Mouse (Mus musculus) stomach, postnatal 0 days (tissue): ENCODE measurements around the gene Acoxl. TPM values are rescaled to one million over a fixed set of nuclear protein-coding genes. Genes with fewer than 3 reads are reported as not detected.

Experiments
- ATAC-seq: fragments of 200-750 bp; cut with Nextera tagmentation; 2 replicates; pipeline ENCODE4 v1.8.0; 2017; ENCODE audit not compliant: low FRiP score, low TSS enrichment
- DNase-seq: peaks from one replicate; pipeline ENCODE4 v3.0.0-alpha.2; 2016; ENCODE audit warnings: low spot score
- H3K27ac ChIP-seq: fragments of 300-500 bp; sonication (generic); replicated peaks from 2 replicates; pipeline ENCODE4 v1.5.1; 2014; ENCODE audit warnings: mild to moderate bottlenecking, control low read depth
- H3K27me3 ChIP-seq: fragments of 300-500 bp; sonication (generic); 2 replicates; pipeline ENCODE4 v1.6.1; 2014; ENCODE audit warnings: low read length; ENCODE audit not compliant: control insufficient read depth, insufficient read depth
- H3K36me3 ChIP-seq: fragments of 300-500 bp; sonication (generic); 2 replicates; pipeline ENCODE4 v1.6.1; 2014; ENCODE audit warnings: low read length, mixed read lengths; ENCODE audit not compliant: control insufficient read depth, insufficient read depth
- H3K4me1 ChIP-seq: fragments of 300-500 bp; sonication (generic); replicated peaks from 2 replicates; pipeline ENCODE4 v1.6.1; 2014; ENCODE audit warnings: antibody characterized with exemption; ENCODE audit not compliant: control insufficient read depth, insufficient read depth
- H3K4me2 ChIP-seq: fragments of 300-500 bp; sonication (generic); replicated peaks from 2 replicates; pipeline ENCODE4 v1.6.1; 2014; ENCODE audit warnings: low read depth, mild to moderate bottlenecking, control low read depth, moderate library complexity
- H3K4me3 ChIP-seq: fragments of 300-500 bp; sonication (generic); 2 replicates; pipeline ENCODE4 v1.5.1; 2014; ENCODE audit warnings: low read depth, low read length, control low read depth
- H3K9ac ChIP-seq: fragments of 300-500 bp; sonication (generic); 2 replicates; pipeline ENCODE4 v1.6.1; 2014; ENCODE audit warnings: mild to moderate bottlenecking, low read length, control low read depth, mixed read lengths
- H3K9me3 ChIP-seq: fragments of 300-500 bp; sonication (generic); 2 replicates; pipeline ENCODE4 v1.6.1; 2016; ENCODE audit warnings: low read length; ENCODE audit not compliant: control insufficient read depth
- CTCF ChIP-seq: IDR thresholded peaks from 2 replicates; pipeline ENCODE4 v1.5.1; 2016; ENCODE audit warnings: antibody characterized with exemption, low read depth, mild to moderate bottlenecking, moderate library complexity
- EP300 ChIP-seq: optimal IDR thresholded peaks from 2 replicates; pipeline ENCODE3; 2016; ENCODE audit warnings: antibody characterized with exemption
- WGBS: fragments of 180-500 bp; shearing (Covaris S2); extraction: QIAGEN DNeasy Blood & Tissue Kit; methylation state at CpG from one replicate; pipeline ENCODE4 v1.1.7; 2014; 5-methylcytosine and 5-hydroxymethylcytosine counted together
- polyA plus RNA-seq: library from polyadenylated mRNA; unstranded; fragments of >200 nt; fragmentation: Nextera tagmentation; extraction: Ambion mirVana; gene quantifications from 2 replicates; pipeline ENCODE4 v1.2.1, GENCODE M21; 2015

The Acoxl gene
- polyA plus RNA-seq, 1 experiment from 2014 or later: 0.17 TPM

DNA sequence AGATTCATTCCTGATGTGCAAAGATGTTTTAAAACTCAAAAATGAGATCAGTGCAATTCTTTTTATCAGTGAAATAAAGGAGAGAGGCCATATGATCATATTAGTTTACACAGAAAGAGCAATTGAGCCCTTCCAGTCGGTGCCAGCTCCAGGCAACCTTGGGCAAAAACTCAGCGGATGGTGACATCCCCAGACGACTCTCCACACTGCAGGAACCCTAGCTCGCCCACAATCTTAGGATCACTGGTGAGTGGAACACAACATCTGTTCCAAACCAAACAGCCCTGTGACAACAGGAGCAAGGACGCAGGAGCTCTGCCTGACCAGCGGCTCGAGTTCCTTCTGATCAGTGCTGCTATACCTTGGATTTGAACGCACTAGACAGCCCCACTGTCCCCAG is 176.9 kb downstream of the Acoxl start:
- WGBS: 76% methylated on average over 8 of the region's 8 CpGs
- no peak overlapping the region for H3K27ac ChIP-seq
- H3K4me1 ChIP-seq: no peaks in the 10 kb centered on the region
- H3K9me3 ChIP-seq: no peaks in the 10 kb centered on the region
- no peaks in the 10 kb centered on the region for H3K36me3 ChIP-seq
- DNase-seq (no peak), ATAC-seq (no peak)
- no peak overlapping the region for H3K4me2 ChIP-seq
- H3K4me3 ChIP-seq: no peak overlapping the region
- H3K9ac ChIP-seq: no peak overlapping the region
- no peaks in the 10 kb centered on the region for H3K27me3 ChIP-seq
- TF ChIP-seq EP300 (no peak), CTCF (no peak)

- H3K4me2 ChIP-seq: no peak overlapping the region
- ATAC-seq: no peak
Measured at GRCm38 (mm10) chr2:128020039-128020907, 181.6 kb downstream of the Acoxl start.

GRCm38 (mm10) chr2:128020908-128021193 is 182.2 kb downstream of the Acoxl start:
- Histone ChIP-seq H3K9me3 (no peaks in the 10 kb centered on the region), H3K4me2 (no peak overlapping the region), H3K27me3 (no peaks in the 10 kb centered on the region), H3K27ac (no peak overlapping the region), H3K36me3 (no peaks in the 10 kb centered on the region), H3K9ac (no peak overlapping the region), H3K4me3 (no peak overlapping the region), H3K4me1 (no peaks in the 10 kb centered on the region)
- ATAC-seq (no peak), DNase-seq (no peak)
- TF ChIP-seq EP300 (no peak), CTCF (no peak)

More at GRCm38 (mm10) chr2:128020039-128020907, 181.6 kb downstream of the Acoxl start:
- no peaks in the 10 kb centered on the region for H3K9me3 ChIP-seq
- WGBS: 43% methylated on average over 7 of the region's 7 CpGs
- no peak for DNase-seq
- H3K27ac ChIP-seq: no peak overlapping the region
- H3K36me3 ChIP-seq: no peaks in the 10 kb centered on the region
- no peak overlapping the region for H3K4me3 ChIP-seq
- no peaks in the 10 kb centered on the region for H3K27me3 ChIP-seq
- H3K9ac ChIP-seq: no peak overlapping the region
- H3K4me1 ChIP-seq: no peaks in the 10 kb centered on the region
- TF ChIP-seq EP300 (no peak), CTCF (no peak)

DNA sequence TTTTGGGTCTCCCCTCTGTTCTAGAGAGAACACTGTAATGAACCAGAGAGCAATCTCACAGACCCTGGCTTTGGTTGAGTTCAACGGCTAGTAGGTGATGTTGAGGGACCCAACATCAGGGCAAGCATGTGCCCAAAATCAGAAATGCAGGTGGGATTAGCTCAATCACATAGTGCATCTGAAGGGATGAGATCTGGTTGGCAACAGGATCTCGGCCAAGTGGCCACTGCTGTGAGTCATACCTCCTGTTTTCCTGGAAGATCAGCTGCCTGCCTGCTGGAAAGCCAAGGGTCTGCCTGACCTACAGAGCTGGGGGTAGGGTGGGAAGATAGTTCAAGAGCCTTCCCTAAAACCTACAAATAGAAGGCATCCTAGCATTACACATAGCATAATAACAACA is 185.2 kb downstream of the Acoxl start:
- TF ChIP-seq EP300 (no peak), CTCF (no peak)
- Histone ChIP-seq H3K27ac (no peak overlapping the region), H3K4me3 (no peak overlapping the region), H3K27me3 (no peaks in the 10 kb centered on the region), H3K4me1 (no peaks in the 10 kb centered on the region), H3K9me3 (no peaks in the 10 kb centered on the region), H3K4me2 (no peak overlapping the region), H3K36me3 (no peaks in the 10 kb centered on the region), H3K9ac (no peak overlapping the region)
- DNase-seq: no peak
- no peak for ATAC-seq
- WGBS: 81% methylated on average over 2 of the region's 2 CpGs

DNA sequence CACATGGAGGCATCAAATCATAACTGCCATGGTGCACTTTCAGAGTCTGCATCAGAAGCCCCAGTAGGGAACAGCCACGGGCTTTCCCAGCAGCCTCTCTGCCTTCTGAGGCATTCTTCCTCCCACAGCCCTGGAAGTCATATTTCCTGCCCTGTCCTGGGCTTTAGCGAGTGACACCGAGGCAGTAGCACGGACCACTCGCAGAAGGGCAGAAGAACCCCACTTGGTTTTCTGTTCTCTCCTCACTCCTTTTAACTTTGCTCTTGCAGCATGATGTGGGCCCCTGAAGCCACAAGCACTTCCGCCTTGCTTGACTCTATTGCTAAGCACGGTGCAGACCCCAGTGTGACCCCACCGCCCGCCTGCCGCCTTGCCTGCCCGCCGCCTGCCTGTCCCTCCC is 189.0 kb downstream of the Acoxl start:
- Histone ChIP-seq H3K27ac (no peak overlapping the region), H3K9ac (no peak overlapping the region), H3K9me3 (no peaks in the 10 kb centered on the region), H3K27me3 (no peaks in the 10 kb centered on the region), H3K4me3 (no peak overlapping the region), H3K4me1 (no peaks in the 10 kb centered on the region), H3K36me3 (no peaks in the 10 kb centered on the region), H3K4me2 (no peak overlapping the region)
- DNase-seq: no peak
- TF ChIP-seq EP300: no peak
- no peak for TF ChIP-seq CTCF
- ATAC-seq: no peak
- 80% methylated on average over 12 of the region's 12 CpGs for WGBS

DNA sequence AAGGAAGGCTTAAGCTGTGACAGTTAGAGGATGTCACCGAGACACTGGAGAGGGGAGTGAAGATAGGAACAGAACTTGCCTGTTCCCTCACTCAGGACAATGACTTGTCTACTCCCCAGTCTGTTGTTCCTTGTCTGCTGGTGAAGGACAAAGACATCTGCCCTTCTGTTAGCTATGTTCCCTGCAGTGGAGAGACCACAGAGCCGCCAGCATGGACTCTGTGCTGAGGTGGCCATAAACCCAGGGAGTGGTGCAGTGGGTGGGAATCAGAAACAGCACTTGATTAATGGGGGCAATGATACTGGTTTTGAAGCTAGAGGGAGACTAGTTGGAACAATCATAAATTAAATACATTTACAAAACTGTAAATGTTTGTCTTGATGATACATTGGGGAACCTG is 191.3 kb downstream of the Acoxl start:
- Histone ChIP-seq H3K4me3 (no peak overlapping the region), H3K27ac (no peak overlapping the region), H3K27me3 (no peaks in the 10 kb centered on the region), H3K36me3 (no peaks in the 10 kb centered on the region), H3K9ac (no peak overlapping the region), H3K4me1 (no peaks in the 10 kb centered on the region), H3K9me3 (no peaks in the 10 kb centered on the region), H3K4me2 (no peak overlapping the region)
- WGBS: 76% methylated on average over 2 of the region's 2 CpGs
- no peak for ATAC-seq
- DNase-seq: no peak
- TF ChIP-seq CTCF: no peak
- no peak for TF ChIP-seq EP300
